Mouse (Mus musculus) cerebellum, adult (tissue): Measurements from ENCODE around the gene Casq2.
A peak's percentile ranks its signal among the peaks of the same experiment; 100 is the strongest.

Experiments used
- ATAC-seq: cut with Nextera tagmentation; 2 replicates; pipeline ENCODE4 v1.9.2; 2017; ENCODE audit warnings: mild to moderate bottlenecking, moderate library complexity, mixed read lengths; ENCODE audit not compliant: insufficient number of reproducible peaks, low FRiP score, low TSS enrichment

Casq2 gene

DNA sequence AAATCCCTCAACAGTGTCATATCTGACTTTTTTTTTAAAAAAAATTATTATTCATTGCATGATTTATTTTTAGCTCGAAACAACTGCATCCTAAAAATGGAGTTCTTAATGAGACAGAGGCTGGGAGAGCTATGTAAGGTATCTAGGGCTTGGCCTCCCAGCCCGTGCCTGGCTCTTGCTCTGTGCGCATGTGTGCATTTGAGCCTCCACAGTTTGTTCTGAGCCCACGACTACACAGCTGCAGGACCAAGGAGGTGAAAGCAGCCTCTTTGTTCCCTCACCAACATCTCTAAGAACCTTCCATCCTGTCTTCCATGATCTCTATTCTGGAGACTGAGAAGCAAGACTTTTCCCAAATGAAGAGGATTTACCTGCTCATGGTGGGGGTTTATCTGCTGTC is at the start of gene Casq2:
Casq2 (plus strand) TSS at position 133 of the 400 bp plus-strand sequence.
- ATAC-seq = no peak

- ATAC-seq = no peak
These were observed 48.4 kb upstream of the Casq2 start for GRCm38 (mm10) chr3:102037806-102038205.

- no peak for ATAC-seq
These were observed 47.6 kb upstream of the Casq2 start for GRCm38 (mm10) chr3:102038608-102039007.

GRCm38 (mm10) chr3:102041632-102042031 is 44.6 kb upstream of the Casq2 start:
- ATAC-seq = no peak

DNA sequence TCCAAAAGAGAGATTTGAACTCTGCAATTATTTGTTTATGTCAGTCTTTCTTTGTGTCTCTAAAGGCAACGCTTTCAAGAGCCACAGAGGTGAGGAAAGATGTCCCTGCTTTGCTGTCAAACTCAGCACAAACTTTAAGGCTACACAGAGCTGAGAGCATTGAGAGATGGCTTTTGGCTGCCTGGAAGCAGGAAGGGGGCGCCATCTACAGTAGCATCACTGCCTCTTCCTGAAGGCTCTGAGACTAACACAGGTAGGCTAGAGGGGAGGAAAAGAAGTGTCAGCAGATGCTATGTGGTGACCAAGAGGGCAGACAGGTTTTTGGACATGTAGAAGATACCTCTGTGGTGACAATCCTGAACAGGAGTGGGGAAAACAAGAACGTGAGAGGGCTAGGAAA is 41.1 kb upstream of the Casq2 start:
- ATAC-seq = peak; percentile 58; the same call in 1 of the 2 replicates

- no peak for ATAC-seq
These were observed 38.7 kb upstream of the Casq2 start for GRCm38 (mm10) chr3:102047532-102047931.

DNA sequence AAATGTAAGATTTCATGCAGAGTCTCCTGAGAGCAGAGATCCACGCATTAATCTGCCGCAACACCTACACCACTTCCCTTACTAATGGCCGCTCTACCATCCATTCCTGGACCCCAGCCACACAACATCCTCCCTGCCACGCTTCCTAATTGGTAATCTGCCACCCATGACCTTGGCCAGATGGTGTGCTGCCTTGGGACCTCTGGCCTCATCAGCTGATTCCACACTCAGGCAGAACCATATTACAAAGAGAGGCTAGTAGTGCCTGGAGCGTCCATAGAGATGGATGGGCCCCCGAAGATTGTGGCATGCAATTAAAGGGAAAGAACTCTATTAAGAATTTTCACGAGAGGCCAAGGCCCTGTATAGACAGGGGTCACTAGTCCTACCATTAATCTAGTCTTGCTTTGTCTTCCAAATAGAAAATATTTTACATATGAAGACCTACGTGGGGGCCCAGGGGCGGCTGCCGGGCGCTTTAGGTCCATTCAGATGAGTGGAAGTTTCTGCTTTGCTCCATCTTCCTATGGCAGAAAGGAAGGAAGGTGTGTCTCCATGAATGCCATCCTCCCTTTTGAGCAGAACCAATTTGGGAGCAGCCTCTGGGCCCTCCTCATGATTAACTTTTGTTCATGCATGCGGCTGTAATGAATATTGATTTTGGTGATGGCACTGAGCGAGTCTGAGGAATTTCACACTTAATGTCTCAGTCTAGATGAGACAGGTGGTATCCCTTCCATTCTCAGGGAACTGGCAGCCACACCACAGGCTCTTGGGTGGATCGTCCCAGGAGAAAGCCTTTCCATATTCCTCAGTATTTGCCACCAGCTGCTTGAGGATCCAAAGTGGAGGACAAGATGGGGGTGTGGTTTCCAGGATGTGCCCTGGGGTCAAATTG is 36.8 kb upstream of the Casq2 start:
- no peak for ATAC-seq

DNA sequence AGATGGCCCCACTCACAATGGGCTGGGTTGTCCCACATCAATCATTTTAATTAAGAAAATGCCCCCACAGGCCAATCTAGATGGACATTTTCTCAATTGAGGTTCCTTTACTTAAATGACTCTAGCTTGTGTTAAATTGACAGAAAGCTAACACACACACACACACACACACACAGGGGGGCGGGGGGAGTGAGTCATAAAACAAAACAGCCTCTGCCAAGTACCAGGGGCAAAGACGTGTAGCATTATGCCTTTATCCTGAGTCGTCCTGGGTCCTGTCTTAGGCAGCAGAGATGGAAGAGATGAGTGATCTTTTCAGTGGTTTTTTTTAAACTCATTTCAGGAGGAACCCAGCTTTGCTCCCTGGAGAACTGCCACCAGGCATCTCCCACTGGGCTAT is 34.2 kb upstream of the Casq2 start:
- no peak for ATAC-seq

DNA sequence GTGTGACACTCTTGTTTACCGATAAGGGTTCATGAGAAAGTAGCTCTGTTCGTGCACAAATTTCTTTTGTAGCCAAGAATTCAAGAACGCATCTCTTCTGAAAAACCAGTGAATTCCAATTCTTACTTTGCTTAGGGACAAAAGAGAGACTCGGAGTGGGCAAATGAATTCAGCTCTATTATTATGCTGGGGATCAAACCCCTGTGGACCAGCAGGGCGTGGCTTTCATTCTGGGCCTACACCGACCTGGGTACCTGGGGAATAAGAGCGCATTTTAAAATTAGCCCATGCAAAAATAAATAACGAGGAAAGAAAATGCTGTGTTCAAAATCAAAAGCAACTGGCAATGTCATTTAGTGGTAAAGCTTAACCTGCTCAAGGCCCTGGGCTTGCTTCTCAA is 32.9 kb upstream of the Casq2 start:
- no peak for ATAC-seq

- ATAC-seq = no peak
These were observed 30.3 kb upstream of the Casq2 start for GRCm38 (mm10) chr3:102055878-102056277.

DNA sequence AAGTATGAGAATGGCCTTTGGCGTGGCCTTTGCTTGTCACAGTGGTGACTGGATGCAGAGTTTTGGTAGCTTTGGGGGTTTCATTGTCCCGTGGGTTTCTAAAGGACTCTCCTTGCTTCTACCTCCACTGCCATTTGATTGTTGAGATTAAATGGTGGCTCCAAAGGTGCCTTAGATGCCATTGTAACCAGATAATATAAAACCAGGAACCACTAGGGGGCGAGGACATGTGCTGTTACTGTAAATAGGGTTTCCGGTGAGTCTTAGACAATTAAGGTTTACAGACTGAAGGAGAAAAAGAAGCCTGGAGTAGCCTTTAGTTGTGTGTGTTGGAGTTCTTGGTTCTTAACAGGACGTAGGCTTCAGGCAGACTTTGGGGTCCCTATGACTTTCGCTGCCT is 26.1 kb upstream of the Casq2 start:
- ATAC-seq = no peak

DNA sequence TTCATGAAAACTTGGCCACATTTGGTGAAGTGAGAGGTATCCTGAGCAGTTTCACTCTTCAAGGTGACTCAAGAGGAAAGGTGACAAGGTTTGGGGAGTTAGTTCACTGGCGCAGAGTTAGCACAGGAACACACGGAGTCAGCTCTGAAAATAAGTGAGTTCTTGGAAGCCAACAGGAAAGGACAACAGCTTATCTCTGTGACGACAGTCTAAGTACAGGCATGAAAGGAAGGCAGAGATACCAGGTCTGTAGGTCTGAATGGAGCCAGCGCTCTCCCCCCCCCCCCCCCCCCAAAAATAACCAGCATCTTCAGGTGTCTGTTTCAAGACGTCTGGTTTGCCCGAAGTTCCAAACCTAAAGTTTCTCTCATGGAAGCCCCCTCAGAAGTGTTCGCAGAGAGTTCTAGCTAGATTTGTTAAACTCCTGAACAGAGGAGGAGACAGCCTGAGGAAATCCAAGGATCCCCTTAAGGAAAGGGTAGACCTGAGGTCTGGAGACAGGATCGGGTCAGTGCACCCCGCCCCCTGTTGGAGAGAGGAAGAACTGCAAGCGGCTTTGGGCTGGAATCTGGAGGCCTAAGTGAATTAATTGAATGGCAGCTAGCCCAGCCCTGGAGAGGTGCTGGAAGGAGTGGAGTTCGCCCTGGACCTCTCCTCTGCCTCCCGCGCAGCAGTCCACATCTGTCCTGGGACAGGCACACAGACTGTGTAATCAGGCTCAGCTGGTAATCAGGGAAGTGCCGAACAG is 24.1 kb upstream of the Casq2 start:
- peak; percentile 65 for ATAC-seq

DNA sequence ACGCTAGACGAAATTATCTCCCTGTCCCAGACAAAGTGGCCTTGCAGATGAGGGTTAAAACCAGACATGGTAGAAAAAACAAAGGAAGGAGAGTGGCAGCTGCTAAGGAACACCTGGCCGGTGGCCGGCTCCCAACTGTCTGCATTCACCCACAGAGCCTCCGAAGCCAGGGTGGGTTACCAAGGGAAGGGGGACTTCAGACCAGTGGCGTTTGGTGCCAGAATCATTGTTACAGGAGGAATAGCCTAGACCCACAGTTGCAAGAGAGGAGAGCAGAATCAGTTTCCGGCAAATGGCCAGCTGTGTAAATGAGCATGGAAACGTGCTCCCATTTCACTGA is 23.6 kb upstream of the Casq2 start:
- no peak for ATAC-seq

DNA sequence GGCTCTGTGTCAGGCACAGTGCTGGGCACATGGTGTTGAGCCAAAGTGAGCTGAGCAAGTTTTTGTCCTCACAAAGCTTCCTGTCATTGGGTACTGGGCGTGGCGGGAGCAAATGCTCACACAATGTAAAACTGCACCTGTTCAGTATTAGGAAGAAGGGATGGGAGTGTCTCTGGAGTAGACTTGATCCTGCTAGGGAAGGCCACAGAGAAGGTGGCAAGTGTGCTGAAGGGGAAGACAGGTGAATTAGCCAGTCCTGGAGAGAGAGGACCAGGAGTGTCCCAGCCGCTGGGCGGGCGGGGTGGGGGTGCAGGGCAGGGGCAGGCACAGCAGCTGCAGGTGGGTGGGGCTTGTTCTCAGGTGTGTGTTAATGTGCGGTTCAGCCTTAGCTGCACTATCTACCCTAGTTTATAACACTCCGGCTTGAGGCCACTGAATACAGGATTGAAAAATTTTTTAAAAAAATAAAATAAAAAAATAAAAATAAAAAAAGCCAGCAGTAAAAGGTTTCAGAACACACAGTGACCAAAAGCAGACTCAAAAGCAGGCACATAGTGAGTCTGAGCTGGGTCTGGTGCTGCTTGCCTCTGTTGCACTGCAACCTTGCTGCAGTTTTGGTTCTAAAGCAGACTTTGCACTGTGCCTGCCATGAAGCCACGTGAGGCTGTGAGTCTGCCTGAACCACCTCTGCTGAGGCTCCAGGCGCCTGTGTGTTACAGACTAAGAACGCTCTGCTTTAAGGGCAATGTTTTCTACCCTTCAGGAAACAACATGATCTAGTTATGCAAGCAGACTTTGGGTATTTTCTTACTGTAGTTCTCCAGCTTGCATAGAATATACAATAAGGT is 22.7 kb upstream of the Casq2 start:
- ATAC-seq = no peak

- no peak for ATAC-seq
These were observed 21.6 kb upstream of the Casq2 start for GRCm38 (mm10) chr3:102064566-102064965.

- no peak for ATAC-seq
These were observed 18.9 kb upstream of the Casq2 start for GRCm38 (mm10) chr3:102067306-102067705.

DNA sequence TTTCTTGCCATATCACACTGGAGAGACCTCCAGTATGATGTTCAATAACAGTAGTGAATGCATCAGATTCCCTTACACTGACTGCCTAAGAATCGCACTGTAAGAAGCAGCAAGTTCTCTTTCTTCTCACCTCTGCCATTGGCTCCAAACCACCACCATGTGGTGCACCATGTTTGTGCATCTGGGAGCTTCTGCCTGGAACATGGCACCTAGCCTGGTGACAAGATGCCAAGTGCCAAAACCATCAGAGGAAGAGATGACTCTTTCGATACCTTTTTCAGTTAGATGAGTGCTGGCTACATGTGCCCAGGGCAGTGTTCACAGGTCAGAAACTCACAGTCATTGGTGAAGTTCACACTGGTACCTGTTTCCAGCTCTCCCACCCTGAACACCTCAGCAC is 18.4 kb upstream of the Casq2 start:
- ATAC-seq = no peak

GRCm38 (mm10) chr3:102069260-102069659 is 17.0 kb upstream of the Casq2 start:
- ATAC-seq = no peak

DNA sequence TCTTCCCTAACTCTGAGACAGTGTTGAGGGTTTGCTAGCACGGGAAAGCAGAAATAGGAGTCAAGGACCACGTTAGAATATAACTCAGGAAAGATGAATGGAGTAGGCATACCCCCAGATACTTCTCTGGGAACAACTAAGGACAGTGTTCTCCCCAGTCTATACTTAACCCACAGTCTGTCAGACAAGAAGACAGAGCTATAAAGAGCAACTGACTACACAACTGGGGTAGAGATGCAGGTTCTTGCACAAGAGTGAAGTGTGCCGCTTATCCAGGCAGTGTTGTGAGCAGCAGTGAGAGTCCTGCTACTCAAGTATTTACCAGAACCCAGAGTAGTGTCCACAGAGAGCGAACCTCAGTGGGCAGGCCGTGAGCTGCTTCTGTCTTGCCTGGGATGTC is 16.5 kb upstream of the Casq2 start:
- ATAC-seq = no peak

DNA sequence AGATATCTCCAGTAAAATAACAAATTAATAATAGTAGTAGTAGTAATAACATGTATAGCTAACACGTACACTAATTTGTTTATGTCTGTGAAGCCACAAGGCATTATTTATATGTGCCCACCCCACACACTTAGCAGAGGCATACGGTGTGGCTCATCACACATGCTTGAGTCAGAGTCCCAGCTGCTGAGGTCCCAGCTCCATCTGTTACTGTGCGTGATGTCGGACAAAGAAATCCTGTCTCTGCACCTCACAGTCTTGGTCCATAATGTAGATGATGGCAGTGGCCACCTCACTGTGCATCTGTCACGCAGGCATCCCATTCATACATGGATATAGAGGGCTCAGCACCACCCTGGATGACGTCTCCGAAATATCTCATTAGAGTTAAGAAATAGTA is 15.9 kb upstream of the Casq2 start:
- ATAC-seq = no peak

DNA sequence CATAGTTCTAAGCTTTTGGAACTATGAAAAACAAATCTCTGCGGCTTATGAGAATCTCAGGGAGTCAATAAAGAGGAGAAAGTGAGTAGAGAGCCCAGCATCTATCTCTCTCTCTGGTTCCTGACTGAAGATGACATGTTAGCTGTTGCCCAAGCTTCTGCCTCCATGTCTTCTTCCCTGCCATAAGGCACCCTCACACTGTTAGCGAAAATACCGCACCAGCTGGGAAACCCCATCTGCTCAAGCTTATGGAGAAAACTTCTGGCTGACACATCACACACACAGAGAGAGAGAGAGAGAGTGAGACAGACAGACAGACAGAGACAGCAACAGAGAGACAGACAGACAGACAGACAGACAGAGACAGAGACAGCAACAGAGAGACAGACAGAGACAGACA is 15.2 kb upstream of the Casq2 start:
- no peak for ATAC-seq
